Mouse (Mus musculus) heart, embryonic 11.5 days (tissue): ENCODE measurements at regions not wholly inside any gene's neighbourhood (a gene's known extent, or its start where the extent isn't known, plus 50 kb on each side); places are given as distances from the start of the nearest gene placed in this dataset.

Experiments
- ATAC-seq: fragments of 200-750 bp; cut with Nextera tagmentation; replicated peaks from 2 replicates; pipeline ENCODE4 v1.8.0; 2017; ENCODE audit warnings: moderate library complexity; ENCODE audit not compliant: insufficient number of reproducible peaks, low FRiP score, low TSS enrichment
- H3K27ac ChIP-seq: fragments of 300-500 bp; sonication (generic); 2 replicates; pipeline ENCODE4 v1.5.1; 2014; ENCODE audit warnings: mild to moderate bottlenecking, low read depth, low read length
- H3K27me3 ChIP-seq: fragments of 300-500 bp; sonication (generic); 2 replicates; pipeline ENCODE4 v1.6.1; 2014; ENCODE audit warnings: mild to moderate bottlenecking, low read length, mixed read lengths; ENCODE audit not compliant: control insufficient read depth, insufficient read depth
- H3K36me3 ChIP-seq: fragments of 300-500 bp; sonication (generic); 2 replicates; pipeline ENCODE4 v1.6.1; 2014; ENCODE audit warnings: mild to moderate bottlenecking, low read length, moderate library complexity, mixed read lengths; ENCODE audit not compliant: control insufficient read depth, insufficient read depth
- H3K4me1 ChIP-seq: fragments of 300-500 bp; sonication (generic); 2 replicates; pipeline ENCODE4 v1.6.1; 2014; ENCODE audit warnings: low read length; ENCODE audit not compliant: control insufficient read depth, insufficient read depth
- H3K4me2 ChIP-seq: fragments of 300-500 bp; sonication (generic); 2 replicates; pipeline ENCODE4 v1.6.1; 2014; ENCODE audit warnings: mild to moderate bottlenecking, moderate library complexity
- H3K4me3 ChIP-seq: fragments of 300-500 bp; sonication (generic); 2 replicates; pipeline ENCODE4 v1.5.1; 2014; ENCODE audit warnings: low read depth, low read length
- H3K9ac ChIP-seq: fragments of 300-500 bp; sonication (generic); 2 replicates; pipeline ENCODE4 v1.6.1; 2014; ENCODE audit warnings: mild to moderate bottlenecking, low read depth, low read length, moderate library complexity
- H3K9me3 ChIP-seq: fragments of 300-500 bp; sonication (generic); replicated peaks from 2 replicates; pipeline ENCODE4 v1.6.1; 2016; ENCODE audit warnings: low read length; ENCODE audit not compliant: control insufficient read depth
- WGBS: fragments of 180-500 bp; shearing (Covaris S2); extraction: QIAGEN DNeasy Blood & Tissue Kit; methylation state at CpG from one replicate; pipeline ENCODE4 v1.1.7; 2014; ENCODE audit not compliant: insufficient replicate concordance; 5-methylcytosine and 5-hydroxymethylcytosine counted together

DNA sequence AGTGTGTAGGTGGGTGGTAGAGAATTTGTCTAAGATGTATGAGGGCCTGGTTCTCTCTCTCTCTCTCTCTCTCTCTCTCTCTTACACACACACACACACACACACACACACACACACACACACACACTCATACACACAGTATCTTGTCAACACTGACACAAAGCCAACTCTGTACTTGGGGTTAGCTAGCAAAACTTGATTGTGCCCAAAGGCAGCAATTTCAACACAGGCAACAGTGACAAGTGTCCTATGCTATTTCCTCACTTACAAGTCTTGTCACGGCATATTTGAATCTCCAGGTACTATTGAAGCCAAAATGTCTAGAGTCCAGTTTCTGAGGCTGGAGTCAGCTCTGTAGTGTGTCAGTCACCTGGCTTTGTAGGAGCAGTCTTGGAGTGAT is 150.1 kb upstream of the Gm5148 start:
- H3K4me2 ChIP-seq: no peak overlapping the region
- no peak overlapping the region; the same call in 1 of the 2 replicates for H3K27ac ChIP-seq
- H3K36me3 ChIP-seq: no peaks in the 10 kb centered on the region
- peaks cover 15% of the 10 kb centered on the region for H3K4me1 ChIP-seq
- no peak overlapping the region for H3K4me3 ChIP-seq
- WGBS: 79% methylated on average over 1 of the region's 1 CpGs
- H3K9ac ChIP-seq: no peak overlapping the region
- H3K9me3 ChIP-seq: no peaks in the 10 kb centered on the region
- no peak for ATAC-seq
- H3K27me3 ChIP-seq: no peaks in the 10 kb centered on the region

DNA sequence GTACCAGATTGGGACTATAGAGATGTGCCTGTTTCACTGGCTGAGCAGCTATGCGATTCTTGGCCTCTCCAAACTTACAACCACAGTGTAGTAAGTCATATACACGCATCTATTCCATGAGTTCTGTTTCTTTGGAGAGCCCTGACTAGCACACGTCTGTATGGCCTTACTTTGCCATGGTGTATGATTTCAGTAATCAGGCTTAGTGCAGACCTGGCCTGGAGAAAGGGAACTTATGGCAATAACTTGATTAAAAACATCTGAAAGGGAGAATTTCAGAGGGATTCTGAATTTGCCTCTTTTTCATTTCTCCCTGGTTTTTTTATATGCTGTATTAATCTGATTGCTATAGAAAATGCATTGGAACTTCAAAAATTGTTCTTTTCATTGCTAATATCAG is 148.0 kb upstream of the Gm5148 start:
- no peak overlapping the region for H3K4me2 ChIP-seq
- H3K9ac ChIP-seq: no peak overlapping the region
- no peaks in the 10 kb centered on the region for H3K36me3 ChIP-seq
- H3K9me3 ChIP-seq: no peaks in the 10 kb centered on the region
- H3K27ac ChIP-seq: no peak overlapping the region
- 84% methylated on average over 3 of the region's 3 CpGs for WGBS
- no peak overlapping the region for H3K4me3 ChIP-seq
- H3K27me3 ChIP-seq: no peaks in the 10 kb centered on the region
- peaks cover 15% of the 10 kb centered on the region for H3K4me1 ChIP-seq
- no peak for ATAC-seq

DNA sequence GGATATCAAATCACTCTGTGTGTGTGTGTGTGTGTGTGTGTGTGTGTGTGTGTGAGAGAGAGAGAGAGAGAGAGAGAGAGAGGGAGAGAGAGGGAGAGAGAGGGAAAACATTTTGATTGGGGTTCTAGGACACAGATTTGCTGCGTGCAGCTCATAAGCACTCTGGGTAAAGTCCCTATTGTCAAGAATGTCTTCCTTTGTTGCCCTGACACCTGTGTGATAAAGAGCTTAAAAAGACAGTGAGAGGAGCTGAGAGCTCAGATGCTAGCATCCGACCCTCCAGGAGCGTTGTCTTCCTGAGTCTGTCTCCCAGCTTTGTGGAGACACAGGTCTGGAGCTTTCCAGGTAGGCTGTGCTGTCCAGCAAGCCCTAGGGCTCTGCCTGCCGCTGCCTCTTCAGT is 146.8 kb upstream of the Gm5148 start:
- Histone ChIP-seq H3K9me3 (no peaks in the 10 kb centered on the region), H3K4me2 (no peak overlapping the region), H3K4me1 (peaks cover 13% of the 10 kb centered on the region), H3K27ac (no peak overlapping the region), H3K9ac (no peak overlapping the region), H3K4me3 (no peak overlapping the region), H3K36me3 (no peaks in the 10 kb centered on the region), H3K27me3 (no peaks in the 10 kb centered on the region)
- WGBS: 71% methylated on average over 4 of the region's 4 CpGs
- ATAC-seq: no peak

DNA sequence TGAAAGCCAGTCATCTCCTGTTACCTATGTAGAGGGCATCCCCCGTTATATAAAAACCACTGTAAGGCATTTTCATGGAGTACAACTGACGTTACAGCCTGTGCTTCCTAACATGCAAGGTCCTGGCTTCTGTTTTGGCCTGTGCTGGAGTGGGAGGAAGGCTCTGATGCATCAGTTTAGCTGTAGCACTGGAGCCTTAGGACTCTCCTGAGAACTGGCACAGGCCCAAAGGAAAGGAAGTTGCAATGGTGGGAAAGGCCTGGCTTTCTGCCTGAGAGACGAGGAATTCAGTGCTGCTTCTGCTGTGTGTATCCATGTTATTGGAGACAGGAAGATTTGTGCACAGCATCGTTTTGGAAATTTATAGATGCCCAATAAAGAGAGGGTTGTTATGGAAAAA is 144.2 kb upstream of the Gm5148 start:
- ATAC-seq: no peak
- no peaks in the 10 kb centered on the region for H3K9me3 ChIP-seq
- no peak overlapping the region for H3K9ac ChIP-seq
- H3K4me2 ChIP-seq: no peak overlapping the region
- no peak overlapping the region for H3K4me3 ChIP-seq
- 66% methylated on average over 4 of the region's 4 CpGs for WGBS
- no peaks in the 10 kb centered on the region for H3K36me3 ChIP-seq
- no peaks in the 10 kb centered on the region for H3K27me3 ChIP-seq
- no peak overlapping the region for H3K27ac ChIP-seq
- H3K4me1 ChIP-seq: no peaks in the 10 kb centered on the region

DNA sequence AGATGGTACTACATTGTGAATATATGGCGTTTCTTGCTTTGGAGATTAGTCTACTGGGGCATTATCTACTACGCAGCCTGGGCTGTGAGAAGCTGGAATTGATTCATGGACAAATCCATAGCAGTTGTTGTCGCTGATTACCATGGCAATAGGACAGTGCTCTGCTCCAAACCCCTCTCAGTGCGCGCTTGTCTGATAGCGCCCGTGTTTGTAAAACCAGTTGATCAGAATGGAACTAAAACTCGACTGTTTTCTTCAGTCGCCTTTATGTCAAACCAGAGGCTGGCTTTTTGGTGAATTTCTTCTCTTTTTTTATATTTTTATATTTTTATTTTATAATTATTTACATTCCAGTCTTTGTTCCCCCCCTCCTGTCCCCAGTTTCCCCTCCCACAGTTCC is 138.5 kb upstream of the Gm5148 start:
- H3K9ac ChIP-seq: no peak overlapping the region
- WGBS: 84% methylated on average over 9 of the region's 9 CpGs
- no peak overlapping the region for H3K4me3 ChIP-seq
- no peak overlapping the region for H3K27ac ChIP-seq
- H3K4me2 ChIP-seq: no peak overlapping the region
- H3K9me3 ChIP-seq: no peaks in the 10 kb centered on the region
- no peaks in the 10 kb centered on the region for H3K27me3 ChIP-seq
- 0 out of 2 replicates have a peak, but pooled peaks cover 5% of the 10 kb centered on the region for H3K4me1 ChIP-seq
- H3K36me3 ChIP-seq: no peaks in the 10 kb centered on the region
- ATAC-seq: no peak

DNA sequence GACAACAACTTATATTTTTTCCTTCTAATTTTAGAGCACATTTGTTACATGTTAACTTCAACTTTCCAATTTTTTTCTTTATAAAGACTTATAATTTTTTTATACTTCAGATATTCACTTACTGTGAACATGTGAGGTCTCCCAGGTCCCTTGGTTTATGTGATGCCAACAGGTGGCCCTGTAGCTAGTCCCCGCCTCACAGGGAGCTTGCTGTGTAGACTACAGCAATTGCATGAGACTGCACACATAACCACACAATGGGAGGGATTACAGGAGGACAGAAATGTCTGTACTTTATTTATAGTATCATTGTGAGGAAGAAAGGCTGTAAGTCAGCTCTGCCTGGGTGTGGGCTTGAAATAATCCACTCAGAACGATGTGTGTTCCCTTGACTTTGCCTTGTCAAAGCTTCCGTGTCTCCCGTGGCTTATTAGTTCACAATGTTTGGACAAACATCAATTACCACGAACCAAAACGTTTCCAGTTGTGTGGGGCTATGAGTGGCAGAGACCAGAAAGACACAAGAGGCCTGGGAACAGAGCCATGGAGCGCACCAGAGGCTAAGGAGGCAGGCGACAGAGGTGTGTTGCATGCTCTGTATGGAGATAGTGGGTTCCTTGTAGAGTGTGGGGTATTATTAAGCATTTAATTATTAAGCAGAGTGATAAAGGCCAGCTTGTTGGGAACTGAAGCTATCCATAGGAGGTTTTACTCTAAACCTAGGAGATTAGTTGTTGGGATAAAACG is 136.6 kb upstream of the Gm5148 start:
- Histone ChIP-seq H3K9ac (no peak overlapping the region), H3K4me1 (0 out of 2 replicates have a peak, but pooled peaks cover 5% of the 10 kb centered on the region), H3K36me3 (no peaks in the 10 kb centered on the region), H3K27me3 (no peaks in the 10 kb centered on the region), H3K27ac (no peak overlapping the region), H3K4me2 (no peak overlapping the region), H3K4me3 (no peak overlapping the region), H3K9me3 (no peaks in the 10 kb centered on the region)
- no peak for ATAC-seq
- 67% methylated on average over 9 of the region's 9 CpGs for WGBS

DNA sequence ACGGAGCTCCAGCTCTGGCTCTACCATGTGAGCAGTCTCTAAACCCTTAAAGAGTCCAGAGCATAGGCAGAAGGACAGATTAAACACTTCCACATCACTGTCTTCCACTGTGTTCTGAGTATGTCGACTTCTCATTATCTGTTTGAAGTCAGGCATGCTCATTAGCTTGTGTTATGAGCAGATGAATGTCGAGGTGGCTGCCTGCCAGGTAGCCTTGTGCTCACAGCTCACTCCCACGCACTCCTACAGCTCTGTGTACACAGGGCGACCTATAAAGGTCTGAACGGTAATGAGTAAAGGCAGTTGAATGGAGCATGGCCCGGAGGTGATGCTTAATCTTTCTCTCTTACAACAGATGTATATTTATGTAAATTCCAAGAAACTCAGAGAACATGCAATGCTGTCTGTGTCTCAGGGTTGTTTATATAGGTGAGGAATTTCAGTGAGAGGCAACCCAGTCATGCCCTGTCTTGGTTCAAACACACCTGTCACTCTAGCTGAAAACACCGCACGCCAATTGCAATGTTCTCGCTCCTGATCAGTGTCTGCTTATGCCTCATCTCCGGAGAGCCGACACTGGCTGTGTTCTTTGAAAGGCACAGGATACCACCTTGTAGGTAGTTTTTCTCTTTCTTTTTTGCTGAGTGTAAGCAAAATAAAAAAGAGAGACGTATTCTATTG is 135.9 kb upstream of the Gm5148 start:
- 57% methylated on average over 13 of the region's 13 CpGs for WGBS
- Histone ChIP-seq H3K4me3 (no peak overlapping the region), H3K4me1 (0 out of 2 replicates have a peak, but pooled peaks cover 5% of the 10 kb centered on the region), H3K9ac (no peak overlapping the region), H3K36me3 (no peaks in the 10 kb centered on the region), H3K27me3 (no peaks in the 10 kb centered on the region), H3K4me2 (no peak overlapping the region), H3K27ac (no peak overlapping the region), H3K9me3 (no peaks in the 10 kb centered on the region)
- no peak; the same call in 1 of the 2 replicates for ATAC-seq

DNA sequence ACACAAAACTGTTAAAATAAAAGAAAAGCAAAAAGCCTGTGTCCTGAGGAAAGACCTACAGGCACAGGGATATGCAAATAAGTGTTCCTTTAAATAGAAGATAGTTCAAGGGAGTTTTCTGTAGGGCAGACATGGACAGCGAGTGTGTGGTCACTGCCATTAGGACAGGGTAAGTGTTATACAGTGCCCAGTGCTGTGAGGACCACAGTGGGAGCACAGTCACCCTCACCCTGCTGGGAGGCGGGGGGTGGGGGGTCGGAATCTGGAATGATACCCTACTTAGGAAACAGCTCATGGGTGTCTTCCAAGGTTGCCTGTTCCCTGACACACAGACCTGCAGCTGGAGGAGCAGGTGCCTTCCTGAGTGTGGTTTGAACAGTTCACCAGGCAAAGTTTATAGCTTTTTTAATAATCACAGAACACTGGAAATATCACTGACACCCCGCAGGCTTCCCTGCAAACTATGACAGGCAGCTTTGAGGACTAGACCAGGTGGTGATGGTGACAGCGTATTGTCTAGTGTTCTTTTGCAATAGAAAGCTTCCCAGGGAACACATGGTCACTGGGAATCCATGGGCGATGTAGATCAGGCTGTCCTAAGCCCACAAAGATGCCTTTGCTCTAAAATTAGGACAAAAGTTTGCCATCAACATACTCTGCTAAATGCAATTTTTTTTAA is 134.5 kb upstream of the Gm5148 start:
- H3K9me3 ChIP-seq: no peaks in the 10 kb centered on the region
- 0 out of 2 replicates have a peak, but pooled peaks cover 5% of the 10 kb centered on the region for H3K4me1 ChIP-seq
- no peak overlapping the region for H3K9ac ChIP-seq
- no peak for ATAC-seq
- H3K27me3 ChIP-seq: no peaks in the 10 kb centered on the region
- no peak overlapping the region for H3K4me3 ChIP-seq
- no peaks in the 10 kb centered on the region for H3K36me3 ChIP-seq
- H3K4me2 ChIP-seq: no peak overlapping the region
- WGBS: 74% methylated on average over 6 of the region's 6 CpGs
- no peak overlapping the region for H3K27ac ChIP-seq
